Mouse (Mus musculus) fibroblast of lung, adult 2 months (primary cell): ENCODE measurements around the gene Mroh2a.
"Not testable (repeated sequence)": the region's sequence is repeated elsewhere in the genome, so short reads cannot be mapped to it uniquely, and the experiment has no call there.

ENCODE experiments used
- DNase-seq: peaks from one replicate; pipeline ENCODE4 v3.0.0-alpha.2; 2011; ENCODE audit warnings: low read depth

The Mroh2a gene

DNA sequence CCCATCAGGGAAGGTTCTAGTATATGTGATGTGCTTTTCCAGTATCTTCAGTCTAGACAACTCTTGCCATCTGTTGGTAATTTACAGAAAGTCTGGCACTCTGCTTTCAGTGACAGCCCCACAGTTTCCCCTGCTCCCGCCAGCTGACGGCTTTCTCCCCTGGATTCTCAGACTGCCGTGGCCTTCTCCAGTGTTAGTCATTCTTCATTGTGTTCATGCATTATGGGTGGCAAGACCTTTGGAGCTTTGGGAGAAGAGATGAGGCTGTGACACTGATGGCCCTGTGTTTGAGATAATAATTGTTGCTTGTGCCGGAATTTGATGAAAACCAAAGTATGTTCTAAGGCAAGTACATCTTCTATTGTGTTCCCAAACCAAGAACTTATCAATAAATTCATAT is 8.2 kb upstream of the Mroh2a start:
- no peak for DNase-seq

DNA sequence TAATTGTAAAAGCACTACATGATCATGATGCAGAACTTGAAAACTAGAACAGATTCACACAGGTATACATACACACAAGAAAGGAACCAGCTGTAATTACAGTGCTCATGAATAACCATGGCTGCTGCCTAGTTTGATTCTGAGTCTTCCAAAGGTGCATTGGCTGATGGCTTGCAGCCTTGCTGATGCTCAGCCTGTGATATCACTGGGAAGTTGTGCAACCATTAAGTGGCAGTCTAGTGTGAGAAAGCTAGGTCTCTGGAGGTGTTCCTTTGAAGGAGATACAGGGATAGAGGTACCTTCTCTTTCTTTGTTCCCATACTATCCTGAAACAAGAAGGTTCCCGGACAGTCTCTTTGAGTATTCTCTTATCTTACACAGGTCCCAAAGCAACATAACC is 7.7 kb upstream of the Mroh2a start:
- DNase-seq: no peak

DNA sequence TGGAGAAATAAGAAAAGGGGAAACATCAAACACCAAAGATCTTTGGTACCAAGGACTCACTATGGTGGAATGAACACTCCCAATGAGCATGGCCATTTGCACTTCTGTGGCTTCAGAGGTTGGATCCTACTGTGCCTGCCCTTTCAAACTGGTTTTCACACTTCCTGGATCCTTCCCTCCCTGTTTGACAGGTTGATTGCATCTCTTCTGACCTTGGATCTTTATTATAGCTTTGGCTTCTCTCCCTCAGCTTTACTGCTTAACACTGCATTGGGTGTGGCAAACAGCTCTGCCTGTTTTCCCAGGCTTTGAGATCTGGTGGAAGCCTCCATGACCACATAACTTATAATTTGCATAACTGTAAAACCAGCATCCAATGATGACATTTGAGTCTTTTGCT is 6.5 kb upstream of the Mroh2a start:
- DNase-seq: no peak

DNA sequence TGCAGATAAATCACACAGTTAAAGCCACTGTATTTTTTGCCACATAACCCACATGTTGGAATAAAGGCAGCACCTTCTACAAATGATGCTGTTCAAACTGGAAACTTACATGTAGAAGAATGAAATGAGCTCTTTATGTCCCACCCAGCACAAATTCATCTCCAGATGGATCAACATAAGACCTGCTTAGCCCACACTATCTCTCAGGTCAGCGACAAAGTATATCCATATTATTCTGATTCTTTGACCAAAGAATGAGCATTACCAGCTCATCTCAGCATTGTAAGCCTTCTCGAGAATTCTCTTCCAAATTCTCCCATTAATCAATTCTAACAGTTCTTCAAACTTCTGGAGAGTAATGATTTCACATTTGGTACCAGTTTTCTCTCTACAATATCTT is 4.6 kb upstream of the Mroh2a start:
- DNase-seq: no peak

DNA sequence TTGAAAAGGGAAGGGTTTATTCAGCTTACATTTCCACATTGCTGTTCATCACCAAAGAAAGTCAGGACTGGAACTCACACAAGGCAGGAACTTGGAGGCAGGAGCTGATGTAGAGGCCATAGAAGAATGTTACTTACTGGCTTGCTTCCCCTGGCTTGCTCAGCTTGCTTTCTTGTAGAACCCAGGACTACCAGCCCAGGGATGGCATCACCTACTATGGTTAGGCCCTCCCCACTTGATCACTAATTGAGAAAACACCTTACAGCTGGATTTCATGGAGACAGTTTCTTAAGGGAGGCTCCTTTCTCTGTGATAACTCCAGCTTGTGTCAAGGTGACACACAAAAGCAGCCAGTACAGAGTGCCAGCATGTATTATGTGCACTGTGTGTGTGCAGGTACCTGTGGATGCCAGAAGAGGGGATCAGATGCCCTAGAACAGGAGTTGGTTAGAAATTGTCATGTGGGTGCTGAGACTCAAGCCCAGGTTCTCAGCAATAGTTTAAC is 3.7 kb upstream of the Mroh2a start:
- DNase-seq: not testable (repeated sequence)

DNA sequence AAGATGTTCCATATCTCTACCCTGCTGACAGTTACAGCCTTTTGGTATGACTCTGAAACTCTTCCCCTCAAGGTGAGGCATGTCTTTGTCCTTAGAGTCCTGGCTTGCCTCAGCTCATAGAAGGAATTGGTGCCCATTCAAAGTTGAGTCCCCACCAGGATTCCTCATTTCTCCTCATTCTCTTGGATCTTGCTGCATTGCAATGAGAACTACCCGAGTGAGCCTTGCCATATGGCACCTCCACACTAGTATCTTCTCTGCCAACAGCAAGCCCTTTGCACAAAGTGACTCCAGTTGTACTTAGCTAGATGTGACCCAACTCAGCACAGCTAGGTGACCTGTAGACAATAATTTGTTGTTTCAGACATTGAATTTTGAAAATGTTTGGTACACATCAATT is 3.2 kb upstream of the Mroh2a start:
- no peak for DNase-seq

DNA sequence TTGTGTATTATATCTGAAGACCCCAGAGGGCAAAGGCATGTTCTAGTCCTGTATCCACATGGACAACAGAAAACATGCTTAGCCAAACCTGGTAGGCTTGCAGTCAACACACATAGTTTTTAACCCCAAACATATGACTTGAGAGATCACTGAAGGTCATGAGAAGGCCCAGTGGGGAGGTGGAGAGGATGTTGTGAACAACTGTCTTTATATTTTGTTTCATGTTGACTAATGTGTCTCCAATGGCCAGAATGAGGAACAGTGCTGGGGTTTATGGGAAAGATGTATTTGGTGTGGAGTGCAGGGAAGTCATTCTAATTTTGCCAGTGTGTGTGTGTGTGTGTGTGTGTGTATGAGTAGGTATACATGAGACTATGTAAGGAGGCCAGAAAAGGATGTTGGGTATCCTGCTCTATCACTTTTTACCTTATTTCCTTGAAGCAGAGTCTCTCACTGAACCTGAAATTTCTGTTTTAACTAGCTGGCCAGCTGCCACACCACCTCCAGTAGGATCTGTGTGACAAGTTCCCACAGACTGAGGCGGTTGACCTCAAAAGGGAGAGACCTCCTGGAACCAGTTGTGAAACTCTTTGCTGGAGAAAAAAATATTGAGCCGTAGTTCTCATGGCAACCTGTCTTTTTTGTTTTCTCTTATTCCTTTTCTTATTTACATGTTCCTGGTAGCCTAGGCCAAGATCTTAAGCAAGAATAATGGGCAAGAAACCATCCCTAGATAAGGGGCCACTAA is 2.6 kb upstream of the Mroh2a start:
- DNase-seq: no peak

DNA sequence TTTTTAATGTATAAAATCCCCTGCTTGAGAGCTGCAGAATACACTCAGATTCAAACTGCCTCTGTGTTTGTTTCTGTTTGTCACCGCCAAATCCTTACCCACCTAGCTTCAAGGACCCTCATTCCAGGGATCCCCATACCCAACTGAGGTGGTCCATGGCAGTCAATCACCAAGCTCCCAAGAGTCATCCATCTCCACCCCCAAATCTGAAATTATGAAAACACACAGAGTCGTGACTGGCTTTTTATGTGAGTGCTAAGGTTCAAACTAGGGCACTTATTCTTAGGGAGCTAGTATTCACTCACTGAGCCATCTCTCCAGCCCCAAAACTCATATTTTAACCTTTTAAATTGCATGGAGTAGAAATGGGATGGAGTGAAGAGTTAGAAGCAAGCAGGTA is 1.5 kb upstream of the Mroh2a start:
- DNase-seq: not testable (repeated sequence)

DNA sequence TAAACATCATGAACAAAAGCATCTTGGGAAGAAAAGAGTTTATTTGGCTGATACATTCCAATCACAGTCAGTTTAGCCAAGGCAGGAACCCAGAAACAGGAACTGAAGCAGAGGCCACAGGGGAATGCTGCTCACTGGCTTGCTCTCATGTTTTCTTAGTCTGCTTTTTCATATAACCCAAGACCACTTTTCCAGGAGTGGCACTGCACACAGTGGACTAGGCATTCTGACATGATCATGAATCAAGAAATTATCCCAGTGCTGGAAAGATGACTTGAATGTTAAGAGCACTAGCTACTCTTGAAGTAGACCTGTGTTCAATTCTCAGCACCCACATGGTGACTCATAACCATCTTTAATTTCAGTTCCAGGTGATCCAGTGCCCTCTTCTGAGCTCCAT is 1.0 kb upstream of the Mroh2a start:
- DNase-seq: no peak

DNA sequence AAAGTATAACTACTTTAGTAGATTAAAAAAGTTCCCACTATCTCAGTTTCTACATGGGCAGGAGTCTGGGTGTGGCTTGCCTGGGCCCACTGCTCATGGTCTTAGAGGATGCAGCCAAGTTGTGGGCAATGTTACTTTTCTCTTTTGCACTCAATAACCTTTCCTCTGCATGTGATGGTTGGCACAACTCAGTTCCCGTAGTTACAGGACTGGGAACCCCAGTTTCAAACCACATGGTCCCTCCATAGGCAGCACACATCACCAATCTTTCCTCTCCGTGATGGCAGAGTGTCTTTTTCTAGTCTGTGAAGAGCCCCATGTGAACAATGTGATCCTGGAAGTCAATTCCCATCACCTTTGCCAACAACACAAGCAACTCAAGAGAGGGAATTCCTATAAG is 696 bp downstream of the Mroh2a start:
- no peak for DNase-seq

DNA sequence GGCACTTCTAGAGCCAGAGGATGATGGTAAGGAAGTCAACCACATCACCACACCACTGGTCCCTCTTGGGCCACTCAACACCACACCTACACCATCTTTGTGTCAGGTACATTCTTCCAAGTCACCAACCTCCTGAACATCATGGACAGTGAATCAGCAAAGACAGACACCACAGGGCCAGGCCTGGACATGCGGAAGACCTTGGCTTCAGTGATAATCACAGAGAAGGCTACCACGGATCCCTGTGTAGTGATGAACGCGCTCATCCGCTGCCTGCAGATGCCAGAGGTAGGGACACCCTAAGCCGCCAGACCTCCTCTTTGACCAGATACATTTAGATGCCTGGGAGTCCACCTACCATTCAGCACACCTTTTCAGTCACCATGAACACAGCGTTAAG is 1.3 kb downstream of the Mroh2a start:
- DNase-seq: no peak

DNA sequence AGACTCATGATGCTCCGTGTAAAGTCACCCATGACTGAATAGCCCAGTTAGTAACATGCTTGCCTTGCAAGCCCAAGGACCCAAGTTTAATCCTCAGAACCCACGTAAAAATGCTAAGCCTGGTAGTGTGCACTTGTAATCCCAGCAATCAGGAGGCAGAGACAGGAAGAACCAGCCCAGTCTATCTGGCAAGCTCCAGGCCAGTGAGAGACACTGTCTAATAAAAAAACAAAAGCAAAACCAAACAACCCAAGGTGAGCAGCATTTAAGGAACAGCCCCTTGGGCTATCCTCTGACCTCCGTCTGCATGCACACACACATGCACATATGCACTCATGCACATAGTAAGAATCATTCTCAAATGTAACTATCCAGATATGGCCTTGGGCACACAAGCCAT is 2.8 kb downstream of the Mroh2a start:
- no peak for DNase-seq

DNA sequence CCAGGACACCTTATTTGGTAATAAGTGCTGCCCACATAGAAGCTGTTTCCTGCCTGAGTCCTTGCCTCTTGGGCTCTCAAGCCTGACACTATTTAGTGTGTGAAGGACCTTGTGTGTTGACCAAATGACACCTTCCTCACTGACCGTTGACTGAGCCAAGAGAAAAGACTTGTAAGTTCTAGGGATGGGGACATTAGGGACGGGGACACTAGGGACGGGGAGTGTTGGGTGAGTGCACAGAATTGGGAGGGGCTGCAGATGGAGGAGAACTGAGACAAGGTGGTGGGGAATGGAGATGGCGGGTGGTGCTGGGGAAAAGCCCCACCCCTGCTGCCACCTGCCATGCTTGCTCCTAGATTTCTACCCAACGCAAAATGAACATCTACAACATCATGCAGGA is 3.2 kb downstream of the Mroh2a start:
- no peak for DNase-seq

DNA sequence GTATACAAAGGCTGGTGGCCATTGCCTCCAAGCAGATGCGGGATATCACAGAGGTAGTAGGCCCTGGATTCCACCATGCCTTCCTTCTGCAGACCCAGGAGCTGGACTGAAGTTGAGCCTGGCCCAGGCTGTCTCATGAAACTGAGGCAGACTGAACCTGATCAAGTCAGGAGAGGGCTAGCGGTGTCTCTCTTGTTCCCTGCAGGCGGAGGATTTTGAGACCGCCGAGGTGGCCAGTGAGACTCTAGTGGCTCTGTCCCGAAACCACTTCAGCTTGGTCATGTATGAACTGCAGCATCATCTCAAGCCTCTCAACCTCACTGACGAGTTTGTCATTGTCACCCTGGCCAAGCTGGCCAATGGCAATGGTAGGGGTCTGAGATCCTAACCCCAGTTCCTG is 3.6 kb downstream of the Mroh2a start:
- DNase-seq: no peak

DNA sequence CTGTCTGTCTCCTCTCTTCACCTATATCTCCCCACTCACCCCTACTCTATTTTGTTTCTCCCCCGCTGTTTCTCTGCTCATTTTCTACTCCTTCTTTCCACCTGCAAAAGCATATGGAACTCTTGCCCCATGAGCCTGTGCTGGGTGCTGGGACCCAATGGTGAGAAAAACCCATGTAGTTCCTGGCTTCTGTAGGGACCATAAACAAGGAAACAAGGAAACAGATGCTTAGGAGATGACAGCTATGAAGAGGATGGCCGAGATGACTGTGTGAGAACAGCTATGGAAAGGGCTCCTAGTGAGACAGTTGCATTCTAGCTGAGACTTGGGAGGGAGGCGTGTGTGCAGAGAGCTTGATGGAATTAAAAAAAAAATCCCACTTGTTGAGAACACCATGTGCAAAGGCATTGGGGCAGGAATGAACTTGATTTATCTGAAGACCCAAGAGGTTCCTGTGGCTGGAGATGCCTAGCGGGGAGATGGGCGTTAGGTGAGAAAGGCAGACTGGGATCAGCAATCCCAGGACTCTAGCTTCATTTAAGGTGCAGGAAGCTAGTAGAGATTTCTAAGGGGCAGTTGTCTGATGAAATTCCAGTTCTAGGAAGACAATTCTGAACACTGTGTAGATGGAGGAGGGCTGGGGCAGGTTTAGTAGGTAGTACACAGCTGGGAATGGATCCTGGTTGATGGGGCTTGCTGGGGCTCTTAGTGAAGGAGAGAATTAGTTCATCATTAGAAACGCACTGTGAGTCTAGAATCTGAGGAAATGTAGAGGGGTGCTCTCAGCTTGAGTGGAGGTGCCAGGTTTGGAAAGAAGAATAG is 4.4 kb downstream of the Mroh2a start:
- DNase-seq: no peak

DNA sequence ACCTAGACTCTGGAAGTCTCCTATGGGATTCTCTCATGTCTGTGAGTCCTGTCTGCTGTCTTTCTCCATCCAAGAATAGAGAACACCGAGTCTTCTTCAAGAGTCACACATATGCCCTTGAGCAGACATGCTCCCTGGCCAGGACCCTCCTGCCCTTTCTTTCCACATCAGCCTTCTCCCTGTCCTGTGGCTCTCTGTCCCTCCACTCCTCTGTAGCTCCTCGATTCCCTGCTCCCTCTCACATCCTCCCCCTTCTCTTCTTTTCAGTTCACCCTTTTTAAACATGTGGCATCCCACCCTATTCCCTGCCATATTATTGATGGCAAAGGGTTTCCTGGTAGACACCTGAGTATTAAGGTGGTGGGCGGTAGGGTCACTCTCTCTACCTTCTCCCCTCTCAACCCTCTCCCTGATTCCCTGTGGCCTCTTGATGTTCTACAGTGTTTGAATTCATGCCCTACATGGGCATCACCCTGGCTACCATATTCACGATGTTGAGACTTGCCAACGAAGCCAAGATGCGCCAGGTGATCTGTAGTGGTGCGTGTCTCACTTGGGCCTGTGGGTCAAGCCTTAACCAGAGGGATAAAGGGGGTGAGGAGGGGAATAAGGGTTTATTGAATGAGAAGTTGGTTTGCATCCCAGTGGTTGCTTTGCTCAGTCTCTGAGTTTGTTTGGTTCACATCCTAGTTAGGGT is 5.2 kb downstream of the Mroh2a start:
- no peak for DNase-seq

DNA sequence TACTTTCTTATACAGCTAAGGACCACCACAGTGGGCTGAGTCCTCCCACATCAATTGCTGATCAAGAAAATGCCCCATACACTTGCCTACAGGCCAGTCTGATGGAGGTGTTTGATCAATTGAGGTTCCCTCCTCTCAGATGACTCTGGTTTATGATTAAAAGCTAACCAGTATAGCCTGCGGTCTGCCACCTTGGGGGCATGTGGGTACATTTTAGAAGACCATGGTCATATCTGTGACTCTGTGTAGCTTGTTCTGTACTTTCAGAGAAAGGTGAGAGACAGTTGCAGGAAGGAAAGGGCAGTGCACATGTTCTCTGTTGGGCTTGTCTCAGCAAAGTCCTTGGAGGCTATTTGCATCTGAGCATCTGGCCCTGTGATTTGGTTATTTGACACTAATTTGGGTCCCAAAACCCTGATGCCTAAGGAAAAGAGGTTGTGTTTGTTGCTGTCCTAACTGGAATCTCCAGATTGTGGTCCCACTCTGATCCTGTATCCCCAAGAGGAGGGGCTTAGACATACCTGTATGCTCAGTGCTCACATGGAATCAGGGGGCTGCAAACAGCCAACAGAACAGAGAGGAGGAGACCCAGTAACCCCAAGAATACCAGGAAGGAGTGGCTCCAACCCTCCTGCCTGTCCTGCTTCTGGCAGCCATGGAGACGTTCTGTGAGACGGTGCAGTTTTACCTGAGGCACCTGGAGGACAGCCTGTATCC is 6.0 kb downstream of the Mroh2a start:
- no peak for DNase-seq

DNA sequence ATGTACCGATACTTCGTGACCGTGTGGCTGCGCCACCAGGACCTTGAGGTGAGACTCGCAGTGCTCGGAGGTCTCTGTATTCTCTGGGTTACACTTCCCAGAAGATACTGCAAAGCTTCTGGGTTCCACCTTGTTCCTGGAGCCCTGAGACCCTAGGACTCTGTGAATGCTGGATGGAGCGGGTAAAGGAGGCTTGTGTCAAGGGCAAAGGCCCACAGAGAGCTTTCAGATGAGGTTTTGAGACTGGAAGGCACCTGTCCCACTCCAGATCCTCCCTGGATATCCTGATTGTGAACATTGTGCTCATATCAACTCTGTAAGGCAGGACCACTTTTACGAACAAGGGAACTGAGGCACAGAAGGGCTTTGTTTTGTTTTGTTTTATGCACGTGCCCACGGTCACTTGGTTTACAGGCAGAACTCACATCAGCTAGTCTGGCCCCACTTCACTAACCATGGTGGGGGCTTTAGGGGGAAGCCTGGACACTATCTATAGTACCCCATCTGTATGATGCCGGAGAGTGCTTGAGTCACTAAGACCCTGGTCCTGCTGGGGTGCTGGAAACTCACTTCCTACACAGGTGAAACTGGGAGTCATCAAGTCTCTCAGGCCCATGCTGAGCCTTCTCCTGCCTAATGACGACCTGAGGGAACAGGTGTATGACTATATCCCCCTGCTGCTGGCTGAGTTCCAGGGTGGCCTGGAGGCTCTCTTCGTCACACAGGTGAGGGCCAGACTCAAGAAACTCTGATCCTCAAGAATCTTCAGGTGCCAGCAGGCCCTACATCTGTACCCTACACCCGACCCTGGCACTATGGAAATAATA is 6.8 kb downstream of the Mroh2a start:
- no peak for DNase-seq

DNA sequence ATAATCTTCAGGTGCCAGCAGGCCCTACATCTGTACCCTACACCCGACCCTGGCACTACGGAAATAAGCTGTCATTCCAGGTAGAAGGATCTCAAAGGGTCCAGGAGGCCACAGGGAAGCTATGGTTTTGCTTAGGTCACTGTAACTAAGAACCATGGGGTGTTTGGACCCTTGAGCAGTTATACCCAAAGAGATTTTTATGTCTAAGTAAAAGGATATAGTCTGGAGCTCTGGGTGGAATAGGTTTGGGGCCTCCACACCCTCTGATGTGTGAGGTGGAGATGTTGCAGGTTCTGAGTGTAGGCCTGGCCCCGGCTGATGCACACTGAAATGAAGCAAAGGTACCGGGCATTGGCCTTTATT is 7.4 kb downstream of the Mroh2a start:
- no peak for DNase-seq

DNA sequence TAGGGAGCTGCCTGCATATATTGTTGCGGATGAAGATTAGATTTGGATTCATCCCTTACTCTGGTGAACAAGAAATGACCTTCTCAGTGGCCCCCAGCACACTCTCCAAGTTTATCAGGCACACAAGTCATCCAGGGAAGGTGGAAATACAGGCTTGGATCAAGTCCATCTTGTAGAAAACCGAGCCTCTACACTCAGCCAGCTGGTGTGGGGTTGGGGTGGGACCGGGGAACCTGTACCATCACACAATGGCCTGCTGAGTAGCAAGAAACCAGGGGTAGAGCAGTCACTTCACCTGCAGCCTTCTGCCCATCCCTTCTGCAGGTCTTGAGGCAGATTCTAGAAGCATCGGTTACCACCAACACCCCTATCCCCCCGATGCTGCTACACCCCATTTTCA is 7.9 kb downstream of the Mroh2a start:
- DNase-seq: no peak
